Mouse (Mus musculus): ENCODE results near the gene Gm49383. TPM values are rescaled to one million over a fixed set of nuclear protein-coding genes. Genes with fewer than 3 reads are reported as not detected.
A peak's percentile ranks its signal among the peaks of the same experiment; 100 is the strongest.

Gm49383 gene
- polyA plus RNA-seq, 1 experiment from 2014 or later, result 10.2 TPM

GRCm38 (mm10) chr12:69190522-69190921 is 6.4 kb downstream of the Gm49383 start:
- no peak for ATAC-seq
- Histone ChIP-seq H3K4me2 (replicated peaks; ENCODE audit: low read depth) (no peak overlapping the region), H3K27me3 (replicated peaks; ENCODE audit: control insufficient read depth, insufficient read depth, low read length) (no peaks in the 10 kb centered on the region), H3K9me3 (ENCODE audit: control insufficient read depth) (no peaks in the 10 kb centered on the region), H3K27ac (ENCODE audit: low read depth, low read length) (no peak overlapping the region), H3K9ac (ENCODE audit: low read depth, low read length) (no peak overlapping the region), H3K36me3 (ENCODE audit: control insufficient read depth, insufficient read depth) (peaks cover 4% of the 10 kb centered on the region; the same call in 1 of the 2 replicates), H3K4me3 (ENCODE audit: low read depth, low read length) (no peak overlapping the region), H3K4me1 (replicated peaks; ENCODE audit: control insufficient read depth, insufficient read depth, low read length) (0 out of 2 replicates have a peak, but pooled peaks cover 2% of the 10 kb centered on the region)
- WGBS, result 92% methylated on average over 1 of the region's 1 CpGs
- TF ChIP-seq CTCF (IDR thresholded peaks at IDR 0.05; ENCODE audit: low read depth), result peak; percentile 55

- H3K4me3 ChIP-seq (ENCODE audit: low read depth, low read length), result no peak overlapping the region
- no peaks in the 10 kb centered on the region for H3K27me3 ChIP-seq (replicated peaks; ENCODE audit: control insufficient read depth, insufficient read depth, low read length)
- no peak overlapping the region for H3K27ac ChIP-seq (ENCODE audit: low read depth, low read length)
- no peak for ATAC-seq
- 88% methylated on average over 9 of the region's 9 CpGs for WGBS
- no peak overlapping the region for H3K9ac ChIP-seq (ENCODE audit: low read depth, low read length)
- H3K9me3 ChIP-seq (ENCODE audit: control insufficient read depth), result no peaks in the 10 kb centered on the region
- no peak overlapping the region for H3K4me2 ChIP-seq (replicated peaks; ENCODE audit: low read depth)
- TF ChIP-seq CTCF (IDR thresholded peaks at IDR 0.05; ENCODE audit: low read depth), result no peak
- peaks cover 7% of the 10 kb centered on the region; the same call in 1 of the 2 replicates for H3K4me1 ChIP-seq (replicated peaks; ENCODE audit: control insufficient read depth, insufficient read depth, low read length)
- H3K36me3 ChIP-seq (ENCODE audit: control insufficient read depth, insufficient read depth), result peaks cover 4% of the 10 kb centered on the region; the same call in 1 of the 2 replicates
Observed at GRCm38 (mm10) chr12:69190074-69190473, 6.8 kb downstream of the Gm49383 start.

GRCm38 (mm10) chr12:69186811-69187471 is 10.0 kb downstream of the Gm49383 start:
- Histone ChIP-seq H3K4me2 (replicated peaks; ENCODE audit: low read depth) (peak overlapping the region; percentile 28; the same call in 1 of the 2 replicates), H3K4me3 (ENCODE audit: low read depth, low read length) (no peak overlapping the region), H3K9ac (ENCODE audit: low read depth, low read length) (no peak overlapping the region), H3K9me3 (ENCODE audit: control insufficient read depth) (no peaks in the 10 kb centered on the region), H3K4me1 (replicated peaks; ENCODE audit: control insufficient read depth, insufficient read depth, low read length) (peaks cover 8% of the 10 kb centered on the region; the same call in 1 of the 2 replicates), H3K27ac (ENCODE audit: low read depth, low read length) (0 out of 2 replicates have a peak overlapping the region, but pooled peaks have one; percentile 17), H3K36me3 (ENCODE audit: control insufficient read depth, insufficient read depth) (peaks cover under 1% of the 10 kb centered on the region; the same call in 1 of the 2 replicates), H3K27me3 (replicated peaks; ENCODE audit: control insufficient read depth, insufficient read depth, low read length) (no peaks in the 10 kb centered on the region)
- ATAC-seq, result no peak
- TF ChIP-seq CTCF (IDR thresholded peaks at IDR 0.05; ENCODE audit: low read depth), result no peak
- 24% methylated on average over 5 of the region's 5 CpGs for WGBS

GRCm38 (mm10) chr12:69185371-69185770 is 11.5 kb downstream of the Gm49383 start:
- ATAC-seq, result no peak
- H3K27me3 ChIP-seq (replicated peaks; ENCODE audit: control insufficient read depth, insufficient read depth, low read length), result no peaks in the 10 kb centered on the region
- no peak for TF ChIP-seq CTCF (IDR thresholded peaks at IDR 0.05; ENCODE audit: low read depth)
- peaks cover 4% of the 10 kb centered on the region; the same call in 1 of the 2 replicates for H3K36me3 ChIP-seq (ENCODE audit: control insufficient read depth, insufficient read depth)
- no peaks in the 10 kb centered on the region for H3K9me3 ChIP-seq (ENCODE audit: control insufficient read depth)
- 44% methylated on average over 7 of the region's 7 CpGs for WGBS
- peak overlapping the region; percentile 84 for H3K4me3 ChIP-seq (ENCODE audit: low read depth, low read length)
- H3K27ac ChIP-seq (ENCODE audit: low read depth, low read length), result no peak overlapping the region
- H3K9ac ChIP-seq (ENCODE audit: low read depth, low read length), result peak overlapping the region; percentile 77
- H3K4me2 ChIP-seq (replicated peaks; ENCODE audit: low read depth), result peak overlapping the region; percentile 77
- H3K4me1 ChIP-seq (replicated peaks; ENCODE audit: control insufficient read depth, insufficient read depth, low read length), result peaks cover 8% of the 10 kb centered on the region; the same call in 1 of the 2 replicates

- Histone ChIP-seq H3K4me1 (replicated peaks; ENCODE audit: control insufficient read depth, insufficient read depth, low read length) (peaks cover 8% of the 10 kb centered on the region; the same call in 1 of the 2 replicates), H3K9me3 (ENCODE audit: control insufficient read depth) (no peaks in the 10 kb centered on the region), H3K4me2 (replicated peaks; ENCODE audit: low read depth) (peak overlapping the region; percentile 77), H3K27ac (ENCODE audit: low read depth, low read length) (peak overlapping the region; percentile 84), H3K36me3 (ENCODE audit: control insufficient read depth, insufficient read depth) (peaks cover 4% of the 10 kb centered on the region; the same call in 1 of the 2 replicates), H3K9ac (ENCODE audit: low read depth, low read length) (peak overlapping the region; percentile 77), H3K27me3 (replicated peaks; ENCODE audit: control insufficient read depth, insufficient read depth, low read length) (no peaks in the 10 kb centered on the region), H3K4me3 (ENCODE audit: low read depth, low read length) (peak overlapping the region; percentile 84)
- WGBS, result under 1% methylated on average over 79 of the region's 86 CpGs
- ATAC-seq, result peak; percentile 48
- 0 out of 2 replicates have a peak, but pooled peaks have one; percentile 3 for TF ChIP-seq CTCF (IDR thresholded peaks at IDR 0.05; ENCODE audit: low read depth)
Observed at GRCm38 (mm10) chr12:69184342-69185295, 12.3 kb downstream of the Gm49383 start.

Data from intestine, postnatal 0 days (tissue).